In the genomic region with DNA sequence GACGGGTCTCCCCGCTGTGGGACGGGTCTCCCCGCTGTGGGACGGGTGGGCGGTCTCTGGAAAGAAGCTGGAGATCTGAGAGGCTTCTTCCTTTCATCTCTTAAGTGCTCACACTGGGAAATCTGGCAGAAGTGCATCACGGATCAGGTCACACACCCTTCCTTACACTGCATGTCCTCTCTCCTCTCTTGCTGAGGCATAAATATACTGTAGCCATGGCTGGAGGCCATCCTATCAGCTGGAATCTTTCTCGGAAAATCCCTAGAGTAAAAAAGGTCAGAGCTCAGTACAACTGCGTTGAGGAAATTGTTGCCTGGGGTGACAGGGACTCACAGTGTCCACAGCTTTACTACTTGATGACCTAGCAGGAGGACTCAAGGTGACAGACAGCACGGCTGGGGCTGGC, we compare ENCODE assay signal across 12 mouse cellular contexts. TPM values are rescaled to one million over a fixed set of nuclear protein-coding genes. Genes with fewer than 3 reads are reported as not detected.
A peak's percentile ranks its signal among the peaks of the same experiment; 100 is the strongest.
DNase-seq lines count a peak whose midpoint lies in the region; ATAC-seq and TF ChIP-seq lines count a peak whose summit lies in the region.
"Had no signal": no experiment of that assay in that cellular context is flagged by ENCODE, and none has a peak within 500 bp of the region (broad histone marks: within the 10 kb centered on the region; RNA-seq: fewer than 3 reads in every experiment).

No protein-coding gene starts in this region.

- DNase-seq in gastrocnemius, postnatal 25 days = peak; percentile 40
- no peak for DNase-seq in gastrocnemius, postnatal 4 days (ENCODE audit: low spot score in 2 of 2)
- peak; percentile 71 for DNase-seq in ZHBTc4 (ENCODE audit: low read depth, low spot score)
- peak; percentile 67 for DNase-seq in kidney, postnatal 0 days (ENCODE audit: low spot score)
- no peak for DNase-seq in thymus, postnatal 4 days
- DNase-seq: right cerebral cortex, adult 18-20 months had no signal

- H3K4me2 ChIP-seq in heart, embryonic 11.5 days = 0 out of 2 replicates have a peak overlapping the region, but pooled peaks have one; percentile 1
- H3K4me2 ChIP-seq in kidney, postnatal 0 days (ENCODE audit: low read length) = no peak overlapping the region
- H3K4me2 ChIP-seq: limb, embryonic 15.5 days; midbrain, embryonic 12.5 days had no signal

- no peak for TF ChIP-seq CTCF in kidney, postnatal 0 days (IDR thresholded peaks at IDR 0.05; ENCODE audit: low read depth)

- H3K27me3 ChIP-seq in heart, embryonic 11.5 days (ENCODE audit: control insufficient read depth, insufficient read depth, low read length) = no peaks in the 10 kb centered on the region
- H3K27me3 ChIP-seq in kidney, postnatal 0 days (ENCODE audit: insufficient read depth, low read length) = no peaks in the 10 kb centered on the region
- H3K27me3 ChIP-seq: limb, embryonic 15.5 days; midbrain, embryonic 12.5 days had no signal

- peaks cover 38% of the 10 kb centered on the region for H3K4me1 ChIP-seq in heart, embryonic 11.5 days (ENCODE audit: control insufficient read depth, insufficient read depth, low read length)
- peaks cover 5% of the 10 kb centered on the region; the same call in 1 of the 2 replicates for H3K4me1 ChIP-seq in kidney, postnatal 0 days (replicated peaks; ENCODE audit: insufficient read depth, low read length)

- no peaks in the 10 kb centered on the region for H3K9me3 ChIP-seq in heart, embryonic 11.5 days (replicated peaks; ENCODE audit: control insufficient read depth, low read length)
- H3K9me3 ChIP-seq in kidney, postnatal 0 days (replicated peaks; ENCODE audit: low read length) = no peaks in the 10 kb centered on the region
- H3K9me3 ChIP-seq: limb, embryonic 15.5 days; midbrain, embryonic 12.5 days had no signal

- H3K9ac ChIP-seq in heart, embryonic 11.5 days (ENCODE audit: low read depth, low read length) = no peak overlapping the region
- H3K9ac ChIP-seq in kidney, postnatal 0 days (ENCODE audit: low read depth, low read length) = no peak overlapping the region
- H3K9ac ChIP-seq: limb, embryonic 15.5 days; midbrain, embryonic 12.5 days had no signal

- WGBS in heart, embryonic 11.5 days (ENCODE audit: insufficient replicate concordance) = 25% methylated on average over 10 of the region's 10 CpGs
- WGBS in kidney, postnatal 0 days = 37% methylated on average over 10 of the region's 10 CpGs

- H3K36me3 ChIP-seq in heart, embryonic 11.5 days (ENCODE audit: control insufficient read depth, insufficient read depth, low read length) = no peaks in the 10 kb centered on the region
- H3K36me3 ChIP-seq in kidney, postnatal 0 days (ENCODE audit: insufficient read depth, low read length) = no peaks in the 10 kb centered on the region
- H3K36me3 ChIP-seq: limb, embryonic 15.5 days; midbrain, embryonic 12.5 days had no signal

- peak overlapping the region; percentile 63 for H3K27ac ChIP-seq in heart, embryonic 11.5 days (ENCODE audit: low read depth, low read length)
- no peak overlapping the region for H3K27ac ChIP-seq in kidney, postnatal 0 days
- H3K27ac ChIP-seq: midbrain, embryonic 12.5 days had no signal

- H3K4me3 ChIP-seq in heart, embryonic 11.5 days (ENCODE audit: low read depth, low read length) = no peak overlapping the region
- no peak overlapping the region for H3K4me3 ChIP-seq in kidney, postnatal 0 days (replicated peaks; ENCODE audit: low read depth, low read length)
- H3K4me3 ChIP-seq: erythroblast, embryonic 14.5 days; limb, embryonic 15.5 days; midbrain, embryonic 12.5 days had no signal

- no peak; the same call in 1 of the 2 replicates for ATAC-seq in heart, embryonic 11.5 days (replicated peaks; ENCODE audit: insufficient number of reproducible peaks, low FRiP score, low TSS enrichment)
- ATAC-seq in kidney, postnatal 0 days (replicated peaks; ENCODE audit: low FRiP score, low read depth) = no peak
- ATAC-seq in erythroblast, adult 5-6 weeks (replicated peaks; ENCODE audit: low FRiP score, poor library complexity, severe bottlenecking) = no peak
- no peak for ATAC-seq in CD4-positive, CD25-positive, alpha-beta regulatory T cell, adult 4 months

RNA-seq across cellular contexts. Expression of a gene that starts 53.4 kb away (rescaled TPM):
- 100 to 1,000 TPM; 231 to 232 TPM for total RNA-seq in gastrocnemius, postnatal 25 days (2021)
- total RNA-seq in gastrocnemius, postnatal 4 days (2021) = 100 to 1,000 TPM; 232 to 238 TPM
- polyA plus RNA-seq in heart, embryonic 11.5 days (2014; fragmentation: Nextera tagmentation; extraction: Ambion mirVana) = 191 and 256 TPM in 2 replicates
- 299 and 305 TPM in 2 replicates for polyA plus RNA-seq in kidney, postnatal 0 days (2015; fragmentation: Nextera tagmentation; extraction: Ambion mirVana)
- 8.3 and 9.0 TPM in 2 replicates for total RNA-seq in erythroblast, adult 5-6 weeks (2015; ENCODE audit: low replicate concordance)
- total RNA-seq in erythroblast, adult 5-6 weeks (2017; ENCODE audit: low replicate concordance) = 16.3 and 17.7 TPM in 2 replicates
- 10 to 100 TPM; 28.1 to 40.3 TPM for polyA plus RNA-seq in CD4-positive, CD25-positive, alpha-beta regulatory T cell, adult 4 months (2017; shearing (Covaris generic))

Comparison
In these comparisons a context has a peak if more than half of its experiments do, and no peak if none do; other contexts are left out.
1. DNase-seq: peak in gastrocnemius, postnatal 25 days (single experiment), ZHBTc4 (single experiment) and kidney, postnatal 0 days (single experiment); none in gastrocnemius, postnatal 4 days (0 of 2) and thymus, postnatal 4 days (single experiment).
2. RNA of a gene that starts 53.4 kb away (total RNA-seq): 232 to 238 TPM in gastrocnemius, postnatal 4 days and 231 to 232 TPM in gastrocnemius, postnatal 25 days; 8.3 to 17.7 TPM in erythroblast, adult 5-6 weeks; every median in the first group is over 10 times any median in the second.